Mouse (Mus musculus): ENCODE results near the gene Nsrp1. TPM values are rescaled to one million over a fixed set of nuclear protein-coding genes. Genes with fewer than 3 reads are reported as not detected.

Nsrp1 gene
- total and polyA plus RNA-seq, 3 experiments, result 8.8 to 45.7 (median 17.6) TPM

DNA sequence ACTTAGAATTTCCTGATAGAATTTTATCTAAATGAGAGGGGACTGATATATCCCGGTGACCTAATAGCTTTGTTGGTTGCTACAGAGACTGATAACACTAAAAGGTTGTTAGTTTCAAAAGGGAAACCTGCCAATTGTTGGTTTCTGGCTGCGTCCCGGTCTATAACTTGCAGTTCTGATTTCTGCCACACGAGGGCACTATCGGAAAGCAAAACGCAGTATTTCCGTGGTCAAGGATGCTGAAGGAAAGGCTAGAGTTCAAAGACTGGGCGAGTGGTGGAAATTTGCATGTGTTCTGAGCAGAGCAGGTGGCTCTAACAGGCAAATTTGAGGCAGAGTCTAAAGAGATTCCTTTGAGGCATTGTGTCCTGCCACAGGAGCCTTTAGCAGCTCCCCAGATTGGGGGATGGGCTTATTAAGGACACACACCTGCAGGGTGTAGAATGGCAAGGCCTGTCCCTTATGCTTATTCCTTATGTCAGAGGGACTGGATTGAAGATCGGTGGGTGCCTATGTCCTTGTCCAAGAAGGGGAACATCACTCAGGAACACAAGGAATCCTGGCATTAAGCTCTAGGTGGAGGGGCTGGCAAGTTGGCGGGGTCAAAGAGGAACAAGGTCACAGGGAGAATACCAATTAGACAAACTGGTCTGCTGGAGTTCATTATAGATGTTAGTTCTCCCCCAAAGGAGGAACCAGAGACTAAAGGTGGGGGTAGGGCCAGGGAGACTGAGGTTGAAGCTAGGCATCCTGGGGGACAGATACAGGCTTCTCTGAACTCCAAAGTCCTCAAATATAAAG is 22.1 kb upstream of the Nsrp1 start:
- TF ChIP-seq RAD21 (IDR thresholded peaks at IDR 0.05; ENCODE audit: low read depth, low read length) (no peak; the same call in none of the 2 replicates), PAX5 (IDR thresholded peaks at IDR 0.05; ENCODE audit: low read length) (no peak), RCOR1 (conservative IDR thresholded peaks at IDR 0.05; ENCODE audit: low read depth, low read length) (peak; percentile 75; the same call in 1 of the 2 replicates), MAFK (IDR thresholded peaks at IDR 0.05; ENCODE audit: insufficient replicate concordance, low read length) (0 out of 2 replicates have a peak, but pooled peaks have one; percentile 51), ZMIZ1 (IDR thresholded peaks at IDR 0.05; ENCODE audit: low read depth, low read length) (no peak), NELFE (IDR thresholded peaks at IDR 0.05; ENCODE audit: low read depth, low read length) (no peak; the same call in 1 of the 2 replicates), HCFC1 (IDR thresholded peaks at IDR 0.05; ENCODE audit: low read depth, low read length) (peak; percentile 43), TCF12 (IDR thresholded peaks at IDR 0.05; ENCODE audit: low read depth, low read length) (peak; percentile 82), MEF2A (IDR thresholded peaks at IDR 0.05; ENCODE audit: borderline replicate concordance, low read depth, low read length) (peak; percentile 54; the same call in 1 of the 2 replicates), E2F4 (IDR thresholded peaks at IDR 0.05; ENCODE audit: insufficient replicate concordance, low read depth, low read length) (0 out of 2 replicates have a peak, but pooled peaks have one; percentile 35), NRF1 (IDR thresholded peaks at IDR 0.05; ENCODE audit: low read depth, low read length) (peak; percentile 50), CTCF (conservative IDR thresholded peaks at IDR 0.05 in 1 of 2, IDR thresholded peaks at IDR 0.05 in 1 of 2; ENCODE audit: low read depth in 2 of 2, low read length in 2 of 2) (peak; percentile 97 to 99), SMC3 (IDR thresholded peaks at IDR 0.05; ENCODE audit: low read depth, low read length) (peak; percentile 99), EP300 (IDR thresholded peaks at IDR 0.05; ENCODE audit: low read length) (peak; percentile 79), KAT2A (IDR thresholded peaks at IDR 0.05; ENCODE audit: insufficient replicate concordance, low read length) (no peak), SIN3A (IDR thresholded peaks at IDR 0.05; ENCODE audit: low read length) (peak; percentile 83; the same call in 1 of the 2 replicates), ZC3H11A (IDR thresholded peaks at IDR 0.05; ENCODE audit: low read depth, low read length) (peak; percentile 97), JUND (conservative IDR thresholded peaks at IDR 0.05; ENCODE audit: low read depth, low read length) (no peak; the same call in 1 of the 2 replicates), ELF1 (IDR thresholded peaks at IDR 0.05; ENCODE audit: low read depth, low read length) (peak; percentile 70), ZKSCAN1 (IDR thresholded peaks at IDR 0.05; ENCODE audit: borderline replicate concordance, low read depth, low read length) (no peak), USF1 (IDR thresholded peaks at IDR 0.05; ENCODE audit: low read depth, low read length) (no peak), CHD1 (IDR thresholded peaks at IDR 0.05; ENCODE audit: low read depth, low read length) (no peak), POLR2A (IDR thresholded peaks at IDR 0.05; ENCODE audit: low read depth, low read length) (no peak), MAX (IDR thresholded peaks at IDR 0.05; ENCODE audit: low read length) (peak; percentile 92), MXI1 (IDR thresholded peaks at IDR 0.05; ENCODE audit: low read depth, low read length) (peak; percentile 79; the same call in 1 of the 2 replicates), ZNF384 (IDR thresholded peaks at IDR 0.05; ENCODE audit: low read depth, low read length) (no peak), JUN (IDR thresholded peaks at IDR 0.05; ENCODE audit: insufficient read depth, low read depth, low read length) (no peak), BHLHE40 (IDR thresholded peaks at IDR 0.05; ENCODE audit: low read depth, low read length) (peak; percentile 47; the same call in 1 of the 2 replicates), POLR2AphosphoS2 (IDR thresholded peaks at IDR 0.05; ENCODE audit: low read depth, low read length) (no peak), MAZ (IDR thresholded peaks at IDR 0.05; ENCODE audit: low read depth, low read length) (peak; percentile 82), TBP (conservative IDR thresholded peaks at IDR 0.05; ENCODE audit: low read depth, low read length) (0 out of 2 replicates have a peak, but pooled peaks have one; percentile 29), IRF4 (IDR thresholded peaks at IDR 0.05; ENCODE audit: low read depth, low read length) (peak; percentile 71), USF2 (conservative IDR thresholded peaks at IDR 0.05; ENCODE audit: low read depth, low read length) (no peak), ETS1 (conservative IDR thresholded peaks at IDR 0.05; ENCODE audit: low read depth, low read length) (peak; percentile 60), UBTF (IDR thresholded peaks at IDR 0.05; ENCODE audit: low read depth, low read length) (no peak), MYC (IDR thresholded peaks at IDR 0.05; ENCODE audit: low read depth, low read length) (peak; percentile 86), CHD2 (IDR thresholded peaks at IDR 0.05; ENCODE audit: low read length) (peak; percentile 75; the same call in 1 of the 2 replicates), GABPA (IDR thresholded peaks at IDR 0.05; ENCODE audit: insufficient replicate concordance, low read depth, low read length) (no peak)
- H3K36me3 ChIP-seq (replicated peaks in 1 of 2; ENCODE audit: control insufficient read depth in 1 of 2, insufficient read depth in 1 of 2, low read length in 1 of 2), result no peaks in the 10 kb centered on the region
- H3K4me3 ChIP-seq (replicated peaks in 1 of 3; ENCODE audit: low read depth in 2 of 3, low read length in 2 of 3, poor library complexity in 1 of 3), result no peak overlapping the region
- dilution Hi-C loops (cut with MboI; ENCODE audit: extremely low pct_ligation_motif_present, extremely low pct_unique_long_range_greater_than_20kb, low sequenced_read_pairs), result no loop called here
- in situ Hi-C loops (cut with MboI; ENCODE audit: low pct_ligation_motif_present, low pct_unique_long_range_greater_than_20kb, low sequenced_read_pairs), result loop anchor here (5.0 to 25.0 kb wide), 5 partner anchors 112 to 687 kb away; partner anchors contain the start of gene Gm10277
- H3K79me2 ChIP-seq (replicated peaks; ENCODE audit: control insufficient read depth, extremely low read depth, insufficient read depth, poor library complexity, severe bottlenecking), result no peaks in the 10 kb centered on the region
- H3K4me2 ChIP-seq (ENCODE audit: insufficient read depth, low read depth, poor library complexity, severe bottlenecking), result peak overlapping the region; percentile 0; the same call in 1 of the 2 replicates
- no peak overlapping the region for H3K27ac ChIP-seq (ENCODE audit: insufficient read depth, low read depth)
- H3K4me1 ChIP-seq (ENCODE audit: control insufficient read depth in 1 of 2, insufficient read depth in 2 of 2), result peaks cover 4 to 22% of the 10 kb centered on the region in 2 experiments
- DNase-seq (ENCODE audit: extremely low read depth), result peak; percentile 94
- H3K9me3 ChIP-seq (replicated peaks; ENCODE audit: low read length), result no peaks in the 10 kb centered on the region
- no peak overlapping the region for H3K9ac ChIP-seq (ENCODE audit: insufficient read depth, low read depth)
- H3K27me3 ChIP-seq (replicated peaks), result no peaks in the 10 kb centered on the region

All from CH12.LX (cell line).